Mouse (Mus musculus) heart, postnatal 0 days (tissue): ENCODE data around the gene Cnr2. TPM values are rescaled to one million over a fixed set of nuclear protein-coding genes. Genes with fewer than 3 reads are reported as not detected.
A peak's percentile ranks its signal among the peaks of the same experiment; 100 is the strongest.

Experiments used
- ATAC-seq: fragments of 200-750 bp; cut with Nextera tagmentation; 2 replicates; pipeline ENCODE4 v1.8.0; 2017; ENCODE audit warnings: low read depth, moderate number of reproducible peaks, moderate library complexity; ENCODE audit not compliant: insufficient read depth
- DNase-seq: peaks from one replicate; pipeline ENCODE4 v3.0.0-alpha.2; 2016; ENCODE audit warnings: low spot score
- H3K27ac ChIP-seq: fragments of 300-500 bp; sonication (generic); 2 replicates; pipeline ENCODE4 v1.5.1; 2014; ENCODE audit warnings: low read depth, mild to moderate bottlenecking
- H3K27me3 ChIP-seq: fragments of 300-500 bp; sonication (generic); 2 replicates; pipeline ENCODE4 v1.6.1; 2014; ENCODE audit warnings: low read length, mixed read lengths; ENCODE audit not compliant: control insufficient read depth, insufficient read depth
- H3K36me3 ChIP-seq: fragments of 300-500 bp; sonication (generic); replicated peaks from 2 replicates; pipeline ENCODE4 v1.6.1; 2014; ENCODE audit warnings: low read length, mixed read lengths; ENCODE audit not compliant: control insufficient read depth, insufficient read depth
- H3K4me1 ChIP-seq: fragments of 300-500 bp; sonication (generic); 2 replicates; pipeline ENCODE4 v1.6.1; 2014; ENCODE audit warnings: antibody characterized with exemption; ENCODE audit not compliant: control insufficient read depth, insufficient read depth
- H3K4me2 ChIP-seq: fragments of 300-500 bp; sonication (generic); 2 replicates; pipeline ENCODE4 v1.6.1; 2014; ENCODE audit warnings: low read depth, mild to moderate bottlenecking, low read length, moderate library complexity
- H3K4me3 ChIP-seq: fragments of 300-500 bp; sonication (generic); 2 replicates; pipeline ENCODE4 v1.5.1; 2014; ENCODE audit warnings: low read depth, low read length
- H3K9ac ChIP-seq: fragments of 300-500 bp; sonication (generic); replicated peaks from 2 replicates; pipeline ENCODE4 v1.6.1; 2014; ENCODE audit warnings: low read depth, low read length, mixed read lengths
- H3K9me3 ChIP-seq: fragments of 300-500 bp; sonication (generic); replicated peaks from 2 replicates; pipeline ENCODE4 v1.6.1; 2016; ENCODE audit warnings: low read length; ENCODE audit not compliant: control insufficient read depth
- CTCF ChIP-seq: IDR thresholded peaks from 2 replicates; pipeline ENCODE4 v1.5.1; 2016; ENCODE audit warnings: antibody characterized with exemption, control low read depth, low read depth
- EP300 ChIP-seq: IDR thresholded peaks from 2 replicates; pipeline ENCODE4 v1.6.1; 2016; ENCODE audit warnings: antibody characterized with exemption, low read depth
- WGBS: fragments of 180-500 bp; shearing (Covaris S2); extraction: QIAGEN DNeasy Blood & Tissue Kit; methylation state at CpG from one replicate; pipeline ENCODE4 v1.1.7; 2014; 5-methylcytosine and 5-hydroxymethylcytosine counted together
- polyA plus RNA-seq: library from polyadenylated mRNA; unstranded; fragments of >200 nt; fragmentation: Nextera tagmentation; extraction: Ambion mirVana; gene quantifications from 2 replicates; pipeline ENCODE4 v1.2.1, GENCODE M21; 2015
- total RNA-seq: library from RNA; depleted of rRNA; stranded (reverse); fragments of >200 nt; gene quantifications from 2 replicates; pipeline ENCODE4 v1.2.3, GENCODE M21; 2014; ENCODE audit warnings: low replicate concordance

Gene Cnr2
- total and polyA plus RNA-seq, 2 experiments from 2014 or later = 0.27 to 0.36 TPM

DNA sequence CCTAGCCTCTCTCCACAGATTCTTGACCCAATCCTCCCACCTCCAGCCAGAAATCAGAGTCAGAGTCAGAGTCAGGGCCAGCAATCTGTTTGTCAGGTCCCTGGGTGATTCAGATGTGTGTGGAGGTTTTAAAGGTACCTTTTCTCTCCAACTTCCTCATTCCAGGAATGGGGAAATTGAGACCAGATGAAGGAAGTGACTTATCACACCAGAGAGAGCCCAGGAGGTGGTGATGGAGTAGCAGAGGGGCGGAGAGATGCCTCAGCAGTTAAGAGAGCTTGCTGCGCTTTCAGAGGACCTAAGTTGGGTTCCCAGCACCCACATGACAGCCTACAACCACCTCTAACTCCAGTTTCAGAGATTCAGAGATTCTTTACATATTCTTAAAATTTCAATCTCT, 3.7 kb upstream of the Cnr2 start:
- no peak overlapping the region for H3K4me2 ChIP-seq
- no peak overlapping the region for H3K9ac ChIP-seq
- H3K27ac ChIP-seq = no peak overlapping the region
- 91% methylated on average over 2 of the region's 2 CpGs for WGBS
- DNase-seq = no peak
- no peak for TF ChIP-seq EP300
- no peak for TF ChIP-seq CTCF
- no peaks in the 10 kb centered on the region for H3K36me3 ChIP-seq
- no peaks in the 10 kb centered on the region for H3K27me3 ChIP-seq
- H3K4me3 ChIP-seq = no peak overlapping the region
- H3K4me1 ChIP-seq = no peaks in the 10 kb centered on the region
- H3K9me3 ChIP-seq = no peaks in the 10 kb centered on the region
- no peak for ATAC-seq

DNA sequence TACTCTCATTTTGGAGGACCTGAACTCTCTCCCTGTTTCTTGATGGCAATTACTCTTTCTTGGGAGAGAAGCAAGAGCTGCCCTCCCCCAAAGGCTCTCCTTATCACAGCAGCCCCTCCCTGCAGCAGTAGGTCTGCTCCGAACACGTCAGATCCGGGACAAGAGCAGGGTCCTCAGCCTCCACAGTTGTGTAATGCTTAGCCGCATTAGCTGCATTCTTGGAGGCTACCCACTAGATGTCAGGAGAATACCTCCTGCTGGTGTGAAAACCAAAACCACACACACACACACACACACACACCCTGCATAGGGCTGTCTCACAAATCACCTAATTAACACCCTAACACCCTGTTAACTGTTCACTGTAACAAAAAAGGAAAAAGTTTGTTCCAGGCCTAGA, 2.3 kb upstream of the Cnr2 start:
- TF ChIP-seq EP300 = no peak
- peak; percentile 18; the same call in 1 of the 2 replicates for TF ChIP-seq CTCF
- Histone ChIP-seq H3K4me2 (no peak overlapping the region), H3K4me3 (no peak overlapping the region), H3K9me3 (no peaks in the 10 kb centered on the region), H3K4me1 (no peaks in the 10 kb centered on the region), H3K9ac (no peak overlapping the region), H3K27ac (no peak overlapping the region), H3K27me3 (no peaks in the 10 kb centered on the region), H3K36me3 (no peaks in the 10 kb centered on the region)
- DNase-seq = no peak
- no peak for ATAC-seq
- 22% methylated on average over 4 of the region's 4 CpGs for WGBS

DNA sequence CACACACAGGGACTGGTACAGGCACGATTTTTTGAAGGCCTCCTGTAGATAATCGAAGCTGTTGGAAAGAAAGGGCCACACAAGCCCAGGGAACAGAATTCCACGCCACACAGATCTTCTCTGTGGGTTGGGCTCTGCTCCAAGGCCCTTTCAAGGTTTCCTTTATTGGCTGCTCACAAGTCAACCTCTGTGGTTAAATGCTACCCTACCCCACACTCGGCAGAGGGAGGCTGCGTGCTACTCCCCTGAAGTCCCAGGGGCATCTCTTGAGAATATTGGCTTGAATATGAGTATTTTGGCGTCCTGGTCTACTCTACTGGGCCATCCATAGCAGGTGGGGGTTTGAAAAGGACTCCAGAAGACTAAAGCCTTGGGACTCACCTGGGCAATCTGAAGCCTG, 963 bp downstream of the Cnr2 start:
- 62% methylated on average over 6 of the region's 6 CpGs for WGBS
- peak overlapping the region; percentile 16; the same call in 1 of the 2 replicates for H3K4me2 ChIP-seq
- no peak for ATAC-seq

DNA sequence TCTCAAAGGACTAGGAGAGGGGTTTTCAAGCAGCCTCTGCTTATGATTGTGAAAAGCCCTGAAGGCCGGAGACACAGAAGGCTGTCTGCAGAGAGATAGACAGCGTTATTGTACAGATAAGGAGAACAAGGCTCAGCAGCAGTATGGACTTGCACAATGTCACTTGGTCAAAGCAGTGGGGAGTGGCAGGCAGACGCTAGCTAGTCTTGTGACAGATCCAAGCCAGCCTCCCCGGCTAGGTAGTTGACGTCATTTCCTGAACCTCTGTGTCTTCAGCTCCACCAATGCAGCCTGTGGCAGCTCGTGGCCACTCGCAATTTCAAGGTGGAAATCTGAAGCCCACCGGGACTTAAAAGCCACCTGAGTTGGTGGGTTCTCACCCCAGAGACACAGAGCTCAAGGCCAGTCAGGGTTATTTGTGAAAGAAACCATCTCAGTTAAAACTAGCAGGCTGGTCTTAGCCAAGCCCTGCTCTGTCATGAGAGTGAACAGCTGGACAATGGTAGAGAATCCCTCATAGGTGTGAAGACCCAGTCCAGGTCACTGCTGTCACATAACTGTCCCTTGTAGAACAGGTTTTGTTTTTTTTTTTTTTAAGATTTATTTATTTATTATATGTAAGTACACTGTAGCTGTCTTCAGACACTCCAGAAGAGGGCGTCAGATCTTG, 3.3 kb downstream of the Cnr2 start:
- Histone ChIP-seq H3K27me3 (no peaks in the 10 kb centered on the region), H3K36me3 (no peaks in the 10 kb centered on the region), H3K4me1 (0 out of 2 replicates have a peak, but pooled peaks cover 5% of the 10 kb centered on the region), H3K4me3 (no peak overlapping the region), H3K4me2 (0 out of 2 replicates have a peak overlapping the region, but pooled peaks have one; percentile 27), H3K9ac (no peak overlapping the region; the same call in 1 of the 2 replicates), H3K9me3 (no peaks in the 10 kb centered on the region), H3K27ac (peak overlapping the region; percentile 27)
- DNase-seq = peak; percentile 74
- peak; percentile 83 for ATAC-seq
- no peak for TF ChIP-seq EP300
- TF ChIP-seq CTCF = no peak
- 17% methylated on average over 9 of the region's 9 CpGs for WGBS

More for the DNA sequence above, 963 bp downstream of the Cnr2 start:
- Histone ChIP-seq H3K27ac (no peak overlapping the region), H3K9me3 (no peaks in the 10 kb centered on the region), H3K4me3 (no peak overlapping the region), H3K36me3 (no peaks in the 10 kb centered on the region), H3K9ac (no peak overlapping the region), H3K27me3 (no peaks in the 10 kb centered on the region), H3K4me1 (0 out of 2 replicates have a peak, but pooled peaks cover 5% of the 10 kb centered on the region)
- TF ChIP-seq EP300 (no peak), CTCF (no peak)
- DNase-seq = no peak

DNA sequence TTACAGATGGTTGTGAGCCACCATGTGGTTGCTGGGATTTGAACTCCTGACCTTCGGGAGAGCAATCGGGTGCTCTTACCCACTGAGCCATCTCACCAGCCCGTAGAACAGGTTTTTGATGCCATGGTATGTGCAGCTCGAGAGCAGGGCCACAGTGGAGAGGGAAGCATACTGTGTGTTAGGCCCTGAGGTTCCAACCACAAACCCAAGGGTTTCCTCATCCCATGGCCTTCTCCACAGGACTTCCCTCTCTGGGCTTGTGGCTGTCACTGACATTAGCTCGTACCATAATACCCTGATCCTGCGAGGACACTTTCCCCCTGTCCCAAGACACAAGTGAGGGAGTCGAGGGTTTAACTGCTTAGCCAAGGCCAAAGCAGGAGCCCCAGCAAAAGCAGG, 3.9 kb downstream of the Cnr2 start:
- H3K9me3 ChIP-seq = no peaks in the 10 kb centered on the region
- ATAC-seq (no peak), DNase-seq (no peak)
- H3K4me3 ChIP-seq = no peak overlapping the region
- H3K36me3 ChIP-seq = no peaks in the 10 kb centered on the region
- H3K4me2 ChIP-seq = no peak overlapping the region
- 82% methylated on average over 7 of the region's 7 CpGs for WGBS
- TF ChIP-seq CTCF (no peak), EP300 (no peak)
- no peaks in the 10 kb centered on the region for H3K27me3 ChIP-seq
- no peak overlapping the region for H3K9ac ChIP-seq
- H3K27ac ChIP-seq = no peak overlapping the region
- 0 out of 2 replicates have a peak, but pooled peaks cover 5% of the 10 kb centered on the region for H3K4me1 ChIP-seq

DNA sequence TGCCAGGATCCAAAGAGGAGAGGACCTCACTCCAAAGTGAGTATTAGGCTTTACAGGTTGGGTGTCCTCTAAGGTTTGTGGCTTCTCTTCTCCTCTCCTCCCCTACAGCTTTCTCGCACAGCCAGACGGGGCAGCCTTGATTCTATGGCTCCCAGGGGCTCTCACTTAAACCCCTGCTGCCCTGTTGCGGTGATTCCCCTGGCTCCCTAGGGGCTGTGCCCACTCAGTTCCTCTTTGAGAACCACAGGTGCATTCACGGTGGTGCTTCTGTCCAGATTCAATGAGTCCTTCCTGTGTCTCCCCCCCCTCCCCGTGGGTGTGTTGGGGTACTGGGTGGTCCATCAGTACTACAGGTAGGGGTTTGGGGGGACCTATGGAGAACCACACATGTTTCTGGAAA, 4.8 kb downstream of the Cnr2 start:
- no peak overlapping the region for H3K4me2 ChIP-seq
- no peak overlapping the region for H3K4me3 ChIP-seq
- 0 out of 2 replicates have a peak, but pooled peaks cover 5% of the 10 kb centered on the region for H3K4me1 ChIP-seq
- DNase-seq (no peak), ATAC-seq (no peak)
- TF ChIP-seq EP300 = no peak
- TF ChIP-seq CTCF = no peak
- no peaks in the 10 kb centered on the region for H3K36me3 ChIP-seq
- H3K27ac ChIP-seq = no peak overlapping the region
- no peak overlapping the region for H3K9ac ChIP-seq
- no peaks in the 10 kb centered on the region for H3K9me3 ChIP-seq
- 80% methylated on average over 5 of the region's 5 CpGs for WGBS
- no peaks in the 10 kb centered on the region for H3K27me3 ChIP-seq
